Mouse (Mus musculus) stomach, embryonic 14.5 days (tissue): Measurements from ENCODE around the gene Nxnl2. TPM values are rescaled to one million over a fixed set of nuclear protein-coding genes. Genes with fewer than 3 reads are reported as not detected.
A peak's percentile ranks its signal among the peaks of the same experiment; 100 is the strongest.
"Not testable (repeated sequence)": the region's sequence is repeated elsewhere in the genome, so short reads cannot be mapped to it uniquely, and the experiment has no call there.

ENCODE experiments used
- ATAC-seq: fragments of 200-750 bp; cut with Nextera tagmentation; 2 replicates; pipeline ENCODE4 v1.8.0; 2017; ENCODE audit warnings: low read depth, moderate TSS enrichment; ENCODE audit not compliant: insufficient number of reproducible peaks, insufficient read depth, low FRiP score
- H3K27ac ChIP-seq: fragments of 300-500 bp; sonication (generic); 2 replicates; pipeline ENCODE4 v1.5.1; 2014; ENCODE audit warnings: mild to moderate bottlenecking, low read length, moderate library complexity, mixed read lengths
- H3K27me3 ChIP-seq: fragments of 300-500 bp; sonication (generic); 2 replicates; pipeline ENCODE4 v1.6.1; 2014; ENCODE audit warnings: low read length, control low read depth, mixed read lengths; ENCODE audit not compliant: control insufficient read depth, insufficient read depth
- H3K36me3 ChIP-seq: fragments of 300-500 bp; sonication (generic); 2 replicates; pipeline ENCODE4 v1.6.1; 2014; ENCODE audit warnings: mild to moderate bottlenecking, control low read depth, low read length, moderate library complexity, mixed read lengths; ENCODE audit not compliant: control insufficient read depth, insufficient read depth
- H3K4me1 ChIP-seq: fragments of 300-500 bp; sonication (generic); 2 replicates; pipeline ENCODE4 v1.6.1; 2014; ENCODE audit warnings: low read length, control low read depth, mixed read lengths; ENCODE audit not compliant: control insufficient read depth, insufficient read depth
- H3K4me2 ChIP-seq: fragments of 300-500 bp; sonication (generic); replicated peaks from 2 replicates; pipeline ENCODE4 v1.6.1; 2014; ENCODE audit warnings: low read depth, low read length, control low read depth
- H3K4me3 ChIP-seq: fragments of 300-500 bp; sonication (generic); 2 replicates; pipeline ENCODE4 v1.5.1; 2014; ENCODE audit warnings: low read depth, low read length, control low read depth
- H3K9ac ChIP-seq: fragments of 300-500 bp; sonication (generic); replicated peaks from 2 replicates; pipeline ENCODE4 v1.6.1; 2014; ENCODE audit warnings: low read depth, mild to moderate bottlenecking, control low read depth, low read length, moderate library complexity, mixed read lengths
- H3K9me3 ChIP-seq: fragments of 300-500 bp; sonication (generic); 2 replicates; pipeline ENCODE4 v1.6.1; 2016; ENCODE audit warnings: low read depth, low read length, control low read depth; ENCODE audit not compliant: control insufficient read depth
- WGBS: fragments of 180-500 bp; shearing (Covaris S2); extraction: QIAGEN DNeasy Blood & Tissue Kit; methylation state at CpG from one replicate; pipeline ENCODE4 v1.1.7; 2014; 5-methylcytosine and 5-hydroxymethylcytosine counted together
- polyA plus RNA-seq: library from polyadenylated mRNA; unstranded; fragments of >200 nt; fragmentation: Nextera tagmentation; extraction: Ambion mirVana; gene quantifications from 2 replicates; pipeline ENCODE4 v1.2.1, GENCODE M21; 2014

The Nxnl2 gene
- polyA plus RNA-seq, 1 experiment from 2014 or later = 1.1 TPM

- not testable (repeated sequence) for ATAC-seq, H3K27ac ChIP-seq
- 91% methylated on average over 11 of the region's 11 CpGs for WGBS
These were observed 33.3 kb downstream of the Nxnl2 start for GRCm38 (mm10) chr13:51204081-51204480.

GRCm38 (mm10) chr13:51207965-51208364, 37.1 kb downstream of the Nxnl2 start:
- Histone ChIP-seq H3K36me3 (no peaks in the 10 kb centered on the region), H3K27me3 (no peaks in the 10 kb centered on the region), H3K4me2 (no peak overlapping the region), H3K4me3 (no peak overlapping the region; the same call in 1 of the 2 replicates), H3K9ac (no peak overlapping the region), H3K9me3 (no peaks in the 10 kb centered on the region), H3K4me1 (no peaks in the 10 kb centered on the region), H3K27ac (no peak overlapping the region)
- WGBS = 48% methylated on average over 12 of the region's 12 CpGs
- ATAC-seq = peak; percentile 30; the same call in 1 of the 2 replicates

More at GRCm38 (mm10) chr13:51204081-51204480, 33.3 kb downstream of the Nxnl2 start:
- H3K36me3 ChIP-seq, H3K9ac ChIP-seq, H3K9me3 ChIP-seq, H3K27me3 ChIP-seq, H3K4me2 ChIP-seq, H3K4me1 ChIP-seq, H3K4me3 ChIP-seq: not testable (repeated sequence)

- H3K9ac ChIP-seq = no peak overlapping the region
- whole genome bisulfite sequencing = 59% methylated on average over 18 of the region's 18 CpGs
- no peaks in the 10 kb centered on the region for H3K36me3 ChIP-seq
- no peak overlapping the region for H3K4me2 ChIP-seq
- H3K27me3 ChIP-seq = no peaks in the 10 kb centered on the region
- no peaks in the 10 kb centered on the region for H3K4me1 ChIP-seq
- H3K27ac ChIP-seq = no peak overlapping the region
- H3K9me3 ChIP-seq = no peaks in the 10 kb centered on the region
- ATAC-seq = peak; percentile 74
- no peak overlapping the region for H3K4me3 ChIP-seq
These were observed 37.7 kb downstream of the Nxnl2 start for GRCm38 (mm10) chr13:51208378-51209100.

- no peaks in the 10 kb centered on the region for H3K36me3 ChIP-seq
- no peak for ATAC-seq
- no peaks in the 10 kb centered on the region for H3K27me3 ChIP-seq
- H3K9ac ChIP-seq = no peak overlapping the region
- no peak overlapping the region for H3K4me3 ChIP-seq
- no peak overlapping the region for H3K4me2 ChIP-seq
- H3K9me3 ChIP-seq = no peaks in the 10 kb centered on the region
- 69% methylated on average over 5 of the region's 5 CpGs for WGBS
- no peaks in the 10 kb centered on the region for H3K4me1 ChIP-seq
- no peak overlapping the region for H3K27ac ChIP-seq
These were observed 39.8 kb downstream of the Nxnl2 start for GRCm38 (mm10) chr13:51210639-51211038.

- no peaks in the 10 kb centered on the region for H3K36me3 ChIP-seq
- no peak for ATAC-seq
- H3K9ac ChIP-seq = no peak overlapping the region
- no peak overlapping the region for H3K27ac ChIP-seq
- H3K4me1 ChIP-seq = no peaks in the 10 kb centered on the region
- no peak overlapping the region for H3K4me2 ChIP-seq
- no peaks in the 10 kb centered on the region for H3K27me3 ChIP-seq
- no peaks in the 10 kb centered on the region for H3K9me3 ChIP-seq
- WGBS = 39% methylated on average over 2 of the region's 2 CpGs
- no peak overlapping the region for H3K4me3 ChIP-seq
These were observed 43.9 kb downstream of the Nxnl2 start for GRCm38 (mm10) chr13:51214746-51215145.

GRCm38 (mm10) chr13:51220897-51221296, 50.1 kb downstream of the Nxnl2 start:
- no peak overlapping the region for H3K9ac ChIP-seq
- no peaks in the 10 kb centered on the region for H3K36me3 ChIP-seq
- no peak overlapping the region for H3K4me3 ChIP-seq
- H3K4me2 ChIP-seq = no peak overlapping the region
- ATAC-seq = no peak
- H3K27me3 ChIP-seq = no peaks in the 10 kb centered on the region
- WGBS = 81% methylated on average over 4 of the region's 4 CpGs
- H3K27ac ChIP-seq = no peak overlapping the region
- no peaks in the 10 kb centered on the region for H3K9me3 ChIP-seq
- H3K4me1 ChIP-seq = peaks cover 20% of the 10 kb centered on the region

GRCm38 (mm10) chr13:51221425-51222160, 50.8 kb downstream of the Nxnl2 start:
- H3K36me3 ChIP-seq = no peaks in the 10 kb centered on the region

More at GRCm38 (mm10) chr13:51221425-51222160, 50.8 kb downstream of the Nxnl2 start:
- Histone ChIP-seq H3K27me3 (no peaks in the 10 kb centered on the region), H3K9ac (no peak overlapping the region), H3K27ac (peak overlapping the region; percentile 64), H3K9me3 (no peaks in the 10 kb centered on the region), H3K4me2 (no peak overlapping the region), H3K4me3 (no peak overlapping the region), H3K4me1 (peaks cover 20% of the 10 kb centered on the region)
- ATAC-seq = no peak
- WGBS = 54% methylated on average over 12 of the region's 12 CpGs
